Mouse (Mus musculus): ENCODE results near the gene Ddias.
A peak's percentile ranks its signal among the peaks of the same experiment; 100 is the strongest.

The Ddias gene

DNA sequence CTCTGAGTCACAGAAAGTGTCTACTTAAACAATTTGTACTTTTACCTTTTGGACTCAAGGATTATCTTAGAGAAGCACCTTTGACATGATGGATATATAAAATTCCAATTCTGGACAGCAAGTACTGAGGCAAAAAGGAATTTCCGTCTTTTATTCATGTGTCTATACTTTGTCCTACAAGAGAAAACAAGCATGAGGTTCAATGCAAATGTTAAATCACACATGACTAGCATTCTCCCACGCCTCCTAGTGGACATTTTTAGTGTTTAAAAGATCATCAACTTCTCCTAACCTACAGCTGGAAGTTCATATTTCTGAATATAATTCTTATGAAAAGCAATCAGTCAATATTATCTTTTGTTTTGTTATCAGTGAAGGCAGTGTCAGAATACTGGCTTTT is 7.5 kb downstream of the Ddias start:
- DNase-seq (ENCODE audit: low read depth, low spot score): peak; percentile 54

- no peak for DNase-seq (ENCODE audit: low read depth, low spot score)
Measured at GRCm38 (mm10) chr7:92848246-92848645, 25.8 kb downstream of the Ddias start.

- DNase-seq (ENCODE audit: low read depth, low spot score): no peak
Measured at GRCm38 (mm10) chr7:92842254-92842653, 31.8 kb downstream of the Ddias start.

GRCm38 (mm10) chr7:92837907-92838306 is 36.1 kb downstream of the Ddias start:
- DNase-seq (ENCODE audit: low read depth, low spot score): no peak

DNA sequence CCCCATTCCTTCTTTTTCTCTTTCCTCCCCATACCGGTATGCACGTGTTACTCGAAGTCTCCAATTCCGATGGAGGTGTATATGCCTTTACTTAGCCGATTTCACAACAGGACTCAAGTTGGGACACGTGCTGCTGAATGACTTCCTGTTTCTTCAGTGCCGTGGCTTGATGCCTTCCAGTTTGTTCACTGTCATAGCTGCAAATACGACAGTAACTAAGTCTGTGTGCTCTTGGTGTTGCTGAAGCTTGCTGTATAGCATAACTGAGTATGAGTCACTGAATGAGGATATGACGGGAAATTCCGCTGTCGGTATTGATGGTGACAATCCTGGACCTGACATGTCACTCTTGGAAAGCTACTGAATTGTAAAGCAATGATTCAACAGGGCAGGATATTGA is 36.8 kb downstream of the Ddias start:
- no peak for DNase-seq (ENCODE audit: low read depth, low spot score)

DNA sequence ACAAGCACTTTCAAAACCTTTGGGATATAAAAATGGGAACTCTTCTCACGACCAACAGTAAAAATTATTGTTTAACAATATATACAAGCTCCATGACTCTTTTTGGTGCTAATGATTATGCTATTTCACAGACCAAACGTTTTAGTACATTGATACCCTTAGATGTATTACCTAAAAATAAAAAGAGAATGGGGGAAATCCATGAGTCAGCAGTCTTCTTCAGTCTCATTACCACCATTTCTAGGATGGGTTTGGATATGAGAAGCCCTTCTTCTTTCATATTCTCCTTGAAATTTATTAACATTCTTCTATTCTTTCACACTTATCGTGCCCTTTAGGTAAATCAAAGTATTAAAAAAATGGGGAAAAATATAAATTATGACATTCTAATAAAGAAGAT is 37.6 kb downstream of the Ddias start:
- DNase-seq (ENCODE audit: low read depth, low spot score): no peak

- no peak for DNase-seq (ENCODE audit: low read depth, low spot score)
Measured at GRCm38 (mm10) chr7:92834391-92834790, 39.7 kb downstream of the Ddias start.

- no peak for DNase-seq (ENCODE audit: low read depth, low spot score)
Measured at GRCm38 (mm10) chr7:92832395-92832794, 41.7 kb downstream of the Ddias start.

DNA sequence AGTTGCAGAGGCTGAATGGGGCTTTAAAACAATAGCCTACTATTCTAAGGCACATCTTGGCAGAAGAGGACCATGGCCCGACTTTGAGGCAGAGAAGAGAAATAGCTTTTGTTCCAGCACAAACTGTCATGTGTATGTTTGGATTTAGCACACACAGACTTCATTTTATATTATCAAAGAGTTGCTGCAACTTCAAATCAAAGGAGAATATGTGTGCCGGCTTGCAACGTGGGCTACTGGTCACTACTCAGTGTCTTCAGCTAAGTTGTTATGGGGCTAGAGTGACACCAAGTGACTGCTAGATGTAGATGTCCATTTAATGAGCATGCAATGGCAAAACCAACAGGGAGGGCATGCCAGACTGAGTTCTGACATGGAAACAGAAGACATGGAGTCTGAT is 46.1 kb downstream of the Ddias start:
- no peak for DNase-seq (ENCODE audit: low read depth, low spot score)

GRCm38 (mm10) chr7:92826248-92826647 is 47.8 kb downstream of the Ddias start:
- DNase-seq (ENCODE audit: low read depth, low spot score): no peak

- DNase-seq (ENCODE audit: low read depth, low spot score): no peak
Measured at GRCm38 (mm10) chr7:92822409-92823101, 51.5 kb downstream of the Ddias start.

- no peak for DNase-seq (ENCODE audit: low read depth, low spot score)
Measured at GRCm38 (mm10) chr7:92821871-92822270, 52.2 kb downstream of the Ddias start.

DNA sequence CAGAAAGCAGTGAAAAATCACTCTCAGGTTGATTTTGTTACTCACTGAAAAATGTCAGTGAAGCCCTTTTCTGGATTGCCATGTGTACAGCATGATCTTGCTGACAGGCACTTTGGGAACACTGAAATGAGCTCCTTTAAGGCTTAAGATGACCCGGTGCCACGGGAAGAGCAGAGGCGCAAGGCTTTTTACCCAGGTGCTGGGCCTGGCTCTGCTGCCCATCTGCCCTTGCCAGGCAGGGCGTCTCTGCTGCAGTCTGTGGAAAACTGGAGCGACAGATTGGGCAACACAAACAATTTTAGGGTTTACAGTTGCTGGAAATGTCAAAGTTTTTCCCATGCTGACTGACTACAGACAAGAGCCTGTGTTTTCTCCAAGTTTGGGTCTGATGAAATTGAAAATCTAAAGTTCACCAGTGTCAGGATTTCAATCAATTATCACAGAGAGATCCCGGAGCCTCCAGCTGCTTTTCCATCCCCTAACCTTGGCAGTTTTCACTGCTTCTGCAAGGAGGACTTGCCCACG is 53.0 kb downstream of the Ddias start:
- DNase-seq (ENCODE audit: low read depth, low spot score): no peak

DNA sequence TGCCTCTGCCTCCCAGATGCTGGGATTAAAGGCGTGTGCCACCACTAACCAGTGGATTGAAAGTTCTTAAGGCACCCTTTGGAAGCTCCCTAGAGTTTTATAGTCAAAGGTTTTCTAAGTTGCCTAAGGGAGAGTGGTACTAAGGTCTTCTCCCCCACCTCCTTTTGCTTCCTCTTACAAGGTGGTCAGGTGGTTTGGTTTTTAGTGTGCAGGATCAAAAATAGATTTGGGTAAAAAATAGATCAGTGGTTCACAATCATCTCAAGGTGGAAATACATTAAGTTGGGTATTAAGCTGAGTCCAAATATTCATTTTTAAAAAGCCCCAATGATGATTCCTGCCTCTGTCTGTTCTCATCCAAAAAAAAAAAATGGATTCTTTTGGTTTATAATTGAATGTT is 53.6 kb downstream of the Ddias start:
- DNase-seq (ENCODE audit: low read depth, low spot score): no peak

DNA sequence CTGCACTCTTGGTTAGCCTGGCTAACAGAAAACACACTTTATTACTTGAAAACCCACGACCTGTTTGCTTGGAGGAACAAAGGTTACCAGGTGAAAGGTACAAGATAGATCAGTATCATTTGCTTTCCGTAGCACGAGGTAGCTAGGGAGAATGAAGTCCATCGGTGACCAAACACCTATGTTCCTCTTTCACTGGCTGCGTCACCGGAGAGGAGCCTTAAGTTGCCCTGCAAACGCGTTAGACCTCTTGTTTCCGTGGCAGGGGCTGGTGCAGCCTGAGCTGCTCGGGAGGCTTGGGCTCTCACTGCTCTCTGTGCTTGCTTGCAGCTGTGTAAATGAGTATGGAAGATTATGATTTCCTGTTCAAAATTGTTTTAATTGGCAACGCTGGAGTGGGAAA is 54.4 kb downstream of the Ddias start:
- DNase-seq (ENCODE audit: low read depth, low spot score): no peak

- no peak for DNase-seq (ENCODE audit: low read depth, low spot score)
Measured at GRCm38 (mm10) chr7:92817886-92818285, 56.2 kb downstream of the Ddias start.

GRCm38 (mm10) chr7:92817242-92817641 is 56.8 kb downstream of the Ddias start:
- DNase-seq (ENCODE audit: low read depth, low spot score): no peak

DNA sequence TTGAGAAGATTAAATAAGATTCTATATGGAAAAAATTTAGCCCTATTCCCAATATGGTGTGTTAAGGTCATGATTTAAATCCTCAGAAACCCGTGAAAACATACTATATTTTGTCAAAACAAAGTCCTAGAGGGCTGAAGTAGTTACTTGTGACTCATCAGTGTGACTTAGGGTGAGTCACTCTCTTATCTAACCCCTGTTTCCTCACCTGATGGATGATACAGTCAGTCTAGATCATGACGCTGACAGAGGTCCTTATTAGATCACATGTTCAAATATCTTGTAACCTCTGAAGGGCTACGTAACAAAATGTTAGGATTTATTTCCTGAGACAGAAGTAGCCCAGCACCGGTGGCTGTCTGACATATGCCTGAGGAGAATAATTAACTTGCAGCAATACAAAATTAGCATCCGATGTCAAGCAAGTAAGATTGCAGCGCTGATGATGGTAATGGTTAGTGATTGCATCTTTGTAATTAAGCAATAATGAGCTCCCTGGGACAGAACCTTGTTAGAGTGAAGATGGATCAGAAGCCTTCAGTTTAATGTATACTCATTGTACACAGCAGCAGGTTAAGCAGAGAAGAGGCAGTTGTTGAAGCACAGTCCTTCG is 62.3 kb downstream of the Ddias start:
- DNase-seq (ENCODE audit: low read depth, low spot score): no peak
